Mouse (Mus musculus) left cerebral cortex, postnatal 10 days (tissue): ENCODE data around the gene Pamr1. TPM values are rescaled to one million over a fixed set of nuclear protein-coding genes. Genes with fewer than 3 reads are reported as not detected.

Source experiments
- DNase-seq, 2 experiments: peaks; one replicate each; pipeline ENCODE4 v3.0.0; 2021 to 2022; ENCODE audit warnings: low spot score in 2 of 2, mixed read lengths in 1 of 2; ENCODE audit errors: extremely low spot score in 1 of 2
- intact Hi-C: fragments of 180-260 bp; cut with DNase I; formaldehyde crosslinking; loops from one replicate; pipeline ENCODE4 v1.15.1; 2025
- total RNA-seq, 2 experiments: library from RNA; stranded (reverse); gene quantifications; 2 replicates each; pipeline ENCODE4 v1.2.3; 2021

Gene Pamr1
- total RNA-seq, 2 experiments from 2014 or later, result 27.7 to 28.8 TPM

DNA sequence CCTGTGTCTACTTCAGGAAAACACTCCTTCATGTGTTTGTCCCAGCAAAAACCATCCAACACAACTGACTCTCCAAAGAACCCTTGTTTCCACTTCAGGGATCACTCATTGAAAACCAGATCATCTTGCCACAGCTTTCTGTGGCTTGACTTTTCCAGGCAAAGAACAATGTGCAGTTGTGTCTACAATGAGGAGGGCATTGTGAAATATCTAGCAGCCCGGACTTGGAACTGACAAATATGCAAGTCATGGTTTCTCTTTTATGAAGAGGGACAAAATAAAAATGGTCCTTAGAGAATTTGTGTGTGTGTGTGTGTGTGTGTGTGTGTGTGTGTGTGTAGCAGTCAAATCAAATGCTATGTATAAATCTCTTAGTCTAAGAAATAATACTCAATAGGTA is 44.7 kb downstream of the Pamr1 start:
- DNase-seq, result no peak
- intact Hi-C loops, result loop anchor here (5.0 kb wide), 2 partner anchors 68 to 468 kb away; no protein-coding TSS in a partner anchor

DNA sequence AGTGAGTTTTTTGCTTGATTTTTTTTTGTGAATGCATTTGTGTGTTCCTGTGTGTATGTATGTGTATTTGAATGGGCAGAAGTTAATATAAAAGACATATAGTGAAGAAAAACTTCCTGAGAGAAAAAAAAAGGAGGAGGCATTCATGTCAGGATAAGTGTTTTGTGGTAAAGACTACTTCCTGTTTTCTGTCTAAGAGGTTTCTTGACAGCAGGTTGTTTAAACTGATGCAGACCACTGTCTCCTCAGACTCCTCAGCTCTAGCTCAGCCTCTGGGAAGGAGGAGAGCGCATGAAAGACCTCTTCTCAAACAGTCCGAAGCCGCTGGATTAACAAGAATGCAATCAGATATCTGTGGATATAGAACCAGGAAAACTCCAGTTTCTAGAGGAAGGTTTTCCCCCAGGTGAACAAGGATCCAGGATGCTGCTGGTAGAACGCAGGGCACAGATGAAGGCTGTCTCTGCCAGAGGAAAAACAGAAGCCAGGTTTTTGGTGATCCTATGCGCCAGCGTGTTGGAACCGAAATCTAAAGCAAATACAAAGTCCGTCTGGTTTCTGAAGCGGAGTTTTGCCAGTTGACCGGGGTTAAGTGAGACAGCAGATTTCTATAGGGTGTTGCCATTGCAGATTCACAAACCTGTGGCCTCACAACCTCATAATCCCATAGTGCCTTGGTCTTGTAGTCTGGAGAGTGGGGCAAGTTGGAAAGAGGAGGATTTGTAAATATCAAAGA is 45.8 kb downstream of the Pamr1 start:
- DNase-seq, result no peak
- intact Hi-C loops, result no loop called here

DNA sequence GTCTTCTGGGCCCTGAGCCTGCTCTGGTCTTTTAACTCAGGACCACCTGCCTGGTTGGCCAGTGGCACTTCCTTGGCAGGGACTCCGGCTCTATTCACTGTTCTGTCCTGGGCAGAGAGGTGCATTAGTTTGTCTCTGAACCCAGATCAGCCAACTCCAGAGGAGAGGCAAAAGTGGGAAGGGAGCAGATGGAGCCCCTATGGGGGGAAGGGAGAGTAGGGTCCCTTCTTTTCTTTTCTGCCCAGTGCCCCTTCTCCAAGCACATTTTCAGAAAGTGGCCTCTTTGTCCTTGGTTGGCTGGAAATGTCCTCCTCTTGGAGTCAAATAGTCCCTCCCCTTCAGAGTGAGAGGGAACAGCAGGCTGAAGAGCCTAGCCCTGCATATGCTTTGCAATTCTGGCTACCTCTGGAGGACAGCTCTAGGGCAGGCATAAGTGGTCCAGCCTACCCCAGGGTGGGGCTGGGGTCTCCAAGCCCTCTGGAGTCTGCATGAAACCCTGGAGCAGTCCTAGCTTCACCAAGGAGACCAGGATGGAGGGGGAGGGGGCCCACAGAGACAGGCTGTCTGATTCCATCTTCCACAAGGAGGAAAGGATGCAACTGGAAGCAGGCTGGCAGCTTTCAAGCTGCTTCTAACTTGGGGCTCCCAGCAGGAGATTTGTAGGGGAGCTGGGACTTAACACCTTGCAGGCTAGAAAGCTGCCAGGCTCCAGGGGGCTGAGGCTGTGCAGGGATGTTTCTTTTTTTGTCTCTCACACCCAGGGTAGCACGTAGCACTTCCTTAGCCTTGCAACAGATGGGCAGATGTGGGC is 49.3 kb downstream of the Pamr1 start:
- DNase-seq, result peak; percentile 54 to 69
- intact Hi-C loops, result no loop called here

DNA sequence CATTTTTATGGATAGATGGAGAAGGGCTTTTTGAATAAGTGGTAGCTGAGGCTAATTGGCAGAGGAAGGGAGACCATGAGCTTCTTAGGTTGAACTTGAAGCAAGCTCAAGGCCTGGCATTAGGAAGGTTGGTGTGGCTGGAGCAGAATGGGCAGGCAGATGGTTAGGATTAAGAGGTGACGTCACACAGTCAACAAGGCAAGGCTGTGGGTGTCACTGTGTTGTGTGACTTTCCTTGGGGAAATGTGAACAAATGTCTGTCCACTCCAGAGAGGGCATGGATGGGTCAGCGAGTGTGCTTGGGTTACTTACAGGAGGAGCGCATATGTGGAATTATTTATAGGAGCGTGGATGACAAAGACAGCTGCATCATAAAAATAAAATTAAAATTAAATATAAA is 50.7 kb downstream of the Pamr1 start:
- no peak for DNase-seq
- intact Hi-C loops, result no loop called here

DNA sequence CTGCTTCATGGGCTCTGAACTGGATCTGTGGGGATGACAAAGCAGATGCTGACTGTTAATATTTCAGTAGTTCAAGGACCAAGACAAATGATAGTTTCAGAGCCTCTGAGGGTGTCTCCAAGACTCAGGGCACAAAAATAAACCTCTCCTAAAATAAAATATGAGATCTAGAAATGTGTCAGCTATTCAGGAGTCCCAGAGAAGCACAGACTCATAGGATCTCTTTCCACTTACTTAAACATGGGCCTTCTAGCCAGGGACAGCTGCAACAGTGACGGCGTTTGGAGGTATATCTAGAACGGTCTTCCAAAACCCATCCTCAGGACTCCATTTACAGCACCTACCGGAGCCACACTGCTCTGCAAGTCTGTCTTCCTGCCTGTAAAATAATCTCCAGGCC is 60.7 kb downstream of the Pamr1 start:
- no peak for DNase-seq
- intact Hi-C loops, result no loop called here

DNA sequence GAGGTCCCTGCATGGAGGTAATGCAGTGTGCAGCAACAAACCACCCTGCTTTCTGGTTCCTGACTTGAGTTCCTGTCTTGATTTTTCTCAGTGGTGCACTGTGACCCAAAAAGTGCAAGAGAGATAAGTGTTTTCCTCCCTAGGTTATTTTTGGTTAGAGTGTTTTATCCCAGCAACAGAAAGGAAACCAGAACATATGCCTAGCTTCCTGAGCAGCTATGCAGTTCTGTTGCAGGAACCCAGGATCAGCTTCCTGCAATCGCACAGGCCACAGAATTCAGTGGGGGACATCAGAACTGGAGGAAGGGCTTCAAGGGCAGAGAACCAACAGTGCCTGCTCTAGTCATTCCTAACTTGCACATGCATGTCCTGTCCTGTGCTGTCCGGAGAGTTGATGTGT is 66.8 kb downstream of the Pamr1 start:
- DNase-seq, result no peak
- intact Hi-C loops, result no loop called here

DNA sequence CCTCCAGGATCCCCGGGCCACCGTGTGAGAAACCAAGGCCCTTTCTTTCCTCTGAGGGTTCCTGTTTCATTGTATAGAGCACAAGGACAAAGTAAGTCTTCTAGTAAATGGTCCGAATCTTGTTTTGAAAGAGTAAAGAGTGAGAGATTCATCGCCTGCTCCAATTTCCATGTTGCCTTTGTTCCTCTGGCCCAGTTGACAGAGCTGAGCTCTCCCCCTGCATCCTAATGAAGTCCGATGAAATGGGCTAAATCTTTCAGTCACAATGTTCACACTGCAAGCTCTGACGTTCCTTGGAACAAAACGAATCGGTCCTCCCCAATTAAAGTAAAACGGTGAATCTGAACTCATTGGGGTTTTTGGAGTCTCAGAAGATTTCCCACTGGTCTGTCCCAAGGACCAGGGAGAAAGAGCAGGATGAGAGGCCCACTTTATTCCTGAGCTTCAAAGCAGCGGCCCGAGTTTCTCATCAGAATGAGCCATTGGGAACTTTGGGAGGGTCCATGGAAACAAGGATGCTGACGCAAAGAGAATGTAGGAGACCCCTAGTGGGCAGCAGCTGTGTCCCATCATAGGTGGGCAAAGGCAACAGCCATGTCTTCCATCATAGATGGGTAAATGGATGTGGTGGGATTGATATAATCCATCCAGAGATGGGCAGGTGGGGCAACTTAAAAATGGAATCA is 71.1 kb downstream of the Pamr1 start:
- DNase-seq, result peak in 1 of 2 experiments; percentile 52
- intact Hi-C loops, result no loop called here

DNA sequence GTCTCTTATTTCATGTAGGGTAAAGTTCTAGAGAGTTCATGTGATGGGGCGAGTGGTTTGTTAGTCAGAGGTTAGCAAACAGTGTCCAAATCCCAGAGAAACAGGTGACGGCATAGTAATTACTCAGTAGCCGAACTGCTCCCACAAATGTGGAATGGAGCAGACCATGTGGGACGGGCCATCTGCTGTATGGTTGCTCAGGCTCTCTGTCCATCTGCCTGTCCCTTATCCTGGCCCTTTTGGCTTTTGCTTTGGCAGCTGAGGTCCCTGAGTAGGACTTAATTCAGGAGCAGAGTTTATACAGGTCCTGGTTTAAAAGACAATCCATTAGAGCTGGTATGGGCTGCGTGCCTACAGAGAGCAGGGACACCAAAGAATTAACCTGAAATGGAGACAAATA is 72.4 kb downstream of the Pamr1 start:
- no peak for DNase-seq
- intact Hi-C loops, result no loop called here

DNA sequence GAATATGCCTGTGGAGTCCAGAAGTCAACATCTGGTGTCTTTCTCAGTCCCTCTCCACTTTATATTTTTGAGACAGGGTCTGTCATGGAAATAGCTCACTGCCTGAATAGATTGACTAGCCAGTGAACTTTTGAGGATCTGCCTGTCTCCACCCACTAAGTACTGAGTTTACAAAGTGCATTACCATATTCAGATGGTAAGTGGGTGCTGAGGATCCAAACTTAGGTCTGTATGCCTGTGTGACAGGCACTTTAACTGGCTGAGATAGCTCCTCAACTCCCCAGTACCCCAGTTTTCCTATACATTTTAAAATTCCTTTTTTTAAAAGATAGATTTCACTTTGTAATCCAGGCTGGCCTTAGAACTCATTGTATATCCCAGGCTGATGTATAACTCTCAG is 73.1 kb downstream of the Pamr1 start:
- intact Hi-C loops, result no loop called here
- DNase-seq, result no peak

DNA sequence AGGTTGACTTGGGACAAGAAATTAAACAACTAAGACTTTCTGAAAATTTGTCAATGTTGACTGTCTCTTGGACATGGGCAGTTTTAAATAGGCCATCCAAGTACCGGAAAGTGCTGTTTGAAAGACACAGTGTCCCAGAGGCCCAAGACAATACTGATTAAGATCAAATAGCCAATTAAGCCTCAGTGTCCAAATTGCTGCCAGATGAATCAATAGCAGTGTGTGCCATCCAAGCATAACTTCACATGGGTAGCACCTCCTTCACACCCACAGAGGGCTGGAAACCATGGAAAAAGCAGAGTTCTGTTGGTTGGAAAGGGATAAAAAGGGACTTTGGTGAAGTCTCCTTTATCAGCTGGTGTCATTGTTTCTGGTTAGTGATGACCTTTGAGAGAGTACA is 74.7 kb downstream of the Pamr1 start:
- intact Hi-C loops, result no loop called here
- DNase-seq, result no peak

DNA sequence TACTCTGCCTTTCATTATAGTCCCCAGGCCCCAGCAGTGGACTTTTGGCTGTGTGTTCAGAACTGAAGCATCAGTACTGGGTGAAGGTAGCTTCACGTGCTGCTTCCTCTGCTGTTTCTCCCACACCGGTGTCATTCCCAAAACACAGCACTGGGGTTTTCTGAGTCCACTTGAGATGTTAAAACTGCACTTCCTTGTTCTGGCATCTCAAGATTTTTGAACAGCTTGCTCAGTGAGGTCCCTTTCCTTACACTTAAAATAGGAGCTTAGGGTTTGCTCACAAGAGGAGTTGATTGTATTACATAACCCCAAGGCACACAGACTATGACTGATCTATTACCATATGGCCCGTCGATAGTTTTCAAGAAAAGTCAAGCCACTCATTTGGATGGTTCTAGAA is 82.5 kb downstream of the Pamr1 start:
- no peak for DNase-seq
- intact Hi-C loops, result no loop called here

DNA sequence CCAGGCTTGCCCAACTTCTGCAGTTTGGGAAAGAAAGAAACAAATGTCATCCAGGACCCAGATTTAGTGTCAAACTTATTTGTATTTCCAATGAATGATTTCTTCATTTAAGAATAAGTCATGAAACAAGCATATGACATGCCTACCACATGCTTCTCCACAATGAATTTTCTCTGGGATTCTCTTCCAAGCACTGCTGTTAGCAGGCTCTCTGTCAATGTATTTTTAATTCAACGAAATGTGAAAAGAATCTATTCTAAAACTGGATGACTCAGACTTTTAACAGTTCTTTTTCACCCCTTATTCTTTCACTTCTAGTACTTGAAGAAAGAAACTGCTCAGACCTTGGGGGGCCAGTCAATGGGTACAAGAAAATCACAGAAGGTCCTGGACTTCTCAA is 84.2 kb downstream of the Pamr1 start:
- intact Hi-C loops, result no loop called here
- DNase-seq, result no peak

DNA sequence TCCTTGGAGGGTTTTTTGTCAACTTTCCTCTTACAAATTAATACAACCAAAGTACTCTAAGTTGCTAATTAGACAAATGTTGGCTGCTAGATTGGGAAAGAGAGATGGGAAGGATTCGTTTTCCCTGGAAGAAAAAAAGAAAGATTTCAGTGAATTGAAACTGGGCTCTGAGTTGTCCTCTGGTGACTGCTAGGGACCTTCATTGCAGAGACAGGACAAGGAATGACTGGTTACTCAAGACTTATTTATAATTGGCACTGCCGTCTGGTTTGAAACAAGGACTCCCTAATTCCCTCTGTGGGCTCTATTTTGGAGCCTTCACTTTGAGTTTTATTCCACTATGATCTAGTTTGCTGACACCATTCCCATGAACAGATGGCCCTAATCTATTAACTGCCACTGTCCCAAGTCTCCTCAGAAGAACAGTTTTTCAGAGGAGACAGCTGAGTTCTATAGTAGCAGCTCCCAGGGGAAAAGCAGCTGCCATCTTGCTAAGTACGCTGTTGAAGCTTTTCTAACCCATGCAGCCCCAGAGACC is 85.8 kb downstream of the Pamr1 start:
- intact Hi-C loops, result no loop called here
- DNase-seq, result no peak

DNA sequence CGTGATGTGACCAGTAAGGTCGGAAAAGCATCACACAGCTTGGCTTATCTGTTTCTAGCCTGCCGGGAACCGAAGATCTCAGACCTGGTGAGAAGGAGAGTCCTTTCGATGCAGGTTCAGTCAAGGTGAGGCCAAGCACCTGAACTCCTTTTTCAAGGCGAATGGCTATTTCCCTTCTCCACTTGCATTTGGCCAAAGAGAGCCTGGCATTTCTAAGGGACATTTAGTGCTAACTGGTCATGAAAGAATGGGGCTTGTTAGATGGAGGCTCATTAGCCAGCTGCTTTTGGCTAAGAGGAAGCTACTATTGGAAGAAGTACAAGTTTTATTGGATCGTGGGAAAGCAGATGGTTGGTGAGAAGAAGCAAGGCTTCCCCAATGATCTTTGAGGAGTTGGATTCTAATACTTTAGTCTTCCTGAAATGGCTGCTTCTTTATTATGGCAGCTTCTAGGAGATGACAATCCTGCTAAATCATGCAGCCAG is 86.3 kb downstream of the Pamr1 start:
- peak in 1 of 2 experiments; percentile 49 for DNase-seq
- intact Hi-C loops, result no loop called here

DNA sequence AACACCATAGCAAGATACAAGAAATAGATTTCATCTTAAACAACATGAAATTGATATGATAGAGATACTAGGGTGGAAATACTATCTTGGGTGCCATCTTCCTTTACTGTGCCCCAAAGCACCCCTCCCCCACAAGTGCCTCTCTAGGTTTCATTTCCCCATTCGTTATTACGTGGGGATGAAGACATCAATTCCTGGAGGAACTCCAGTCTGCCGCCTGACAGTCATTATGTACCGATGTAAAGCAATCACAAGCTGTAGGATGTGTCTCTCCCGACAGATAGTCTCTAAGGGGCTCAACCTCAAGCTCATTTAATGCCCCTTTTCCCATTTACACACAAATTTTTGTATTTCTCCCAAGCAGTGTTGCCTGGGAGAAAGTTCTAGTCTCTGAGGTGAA is 88.3 kb downstream of the Pamr1 start:
- intact Hi-C loops, result no loop called here
- no peak for DNase-seq

DNA sequence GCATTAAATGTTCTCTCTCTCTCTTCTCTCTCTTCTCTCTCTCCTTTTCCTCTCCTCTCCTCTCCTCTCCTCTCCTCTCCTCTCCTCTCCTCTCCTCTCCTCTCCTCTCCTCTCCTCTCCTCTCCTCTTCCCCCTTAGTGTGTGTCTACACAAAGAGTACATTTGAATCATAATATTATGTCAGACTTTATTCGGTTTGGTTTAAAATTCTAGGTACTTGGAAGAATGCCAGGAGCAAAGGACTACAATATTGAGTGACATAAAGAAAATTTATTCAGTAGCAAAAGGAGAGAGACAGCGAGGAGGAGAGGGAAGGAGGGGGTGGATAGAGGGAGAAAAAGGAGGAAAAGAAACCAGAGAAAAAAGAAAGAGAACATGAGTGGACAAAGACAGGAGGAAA is 88.9 kb downstream of the Pamr1 start:
- DNase-seq, result no peak
- intact Hi-C loops, result no loop called here

DNA sequence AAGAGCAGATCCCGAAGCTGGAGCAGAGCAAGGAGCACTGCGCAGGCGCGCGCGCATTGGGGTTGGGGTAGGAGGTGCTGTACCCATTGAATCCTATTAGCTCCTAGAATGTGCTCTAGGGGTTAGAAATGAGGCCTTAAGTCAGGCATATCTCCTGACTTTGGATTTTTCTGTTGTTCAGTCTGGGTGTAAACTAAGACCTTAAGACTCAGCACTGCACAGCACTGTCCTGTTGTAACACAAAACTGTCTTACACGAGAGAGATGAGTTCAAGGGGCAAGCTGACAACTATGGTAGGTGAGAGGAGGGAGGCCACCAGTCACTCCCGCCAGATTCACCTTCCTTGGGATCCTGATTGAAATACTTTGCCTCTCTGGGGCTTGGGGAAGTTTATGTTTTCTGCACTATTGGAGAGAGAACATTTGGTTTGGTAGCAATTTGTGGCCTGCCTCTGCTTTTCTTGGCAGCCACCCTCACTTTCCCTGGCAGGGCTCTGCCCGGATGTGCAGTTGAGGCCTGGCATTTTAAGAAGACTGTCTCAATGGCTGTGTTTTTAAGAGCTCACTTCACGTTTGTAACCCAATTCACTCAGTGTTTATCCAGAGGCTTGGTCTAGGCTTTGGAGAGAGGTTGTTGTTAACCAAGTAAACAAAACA is 99.2 kb downstream of the Pamr1 start:
- peak in 1 of 2 experiments; percentile 74 for DNase-seq
- intact Hi-C loops, result no loop called here

DNA sequence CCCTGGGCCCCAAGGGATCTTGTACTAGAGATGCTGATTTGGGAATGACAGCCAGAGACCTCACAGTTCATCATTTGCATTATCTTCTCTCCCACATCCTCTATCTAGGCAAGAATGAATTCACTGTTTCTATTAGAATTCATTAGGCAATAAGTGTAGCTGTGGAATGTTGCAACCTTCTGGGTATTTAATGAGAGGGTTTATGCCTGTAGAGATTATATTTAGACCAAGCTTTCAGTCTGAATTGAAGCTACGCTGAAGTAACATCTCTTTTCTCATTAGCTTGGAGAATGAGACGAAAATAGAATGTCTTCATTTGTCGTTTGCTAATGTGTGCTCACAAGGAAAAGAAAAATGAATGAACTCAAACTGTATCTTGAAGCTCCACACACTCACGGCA is 100.5 kb downstream of the Pamr1 start:
- no peak for DNase-seq
- intact Hi-C loops, result loop anchor here (10.0 kb wide), 1 partner anchor 196 kb away; the partner anchor contains the start of gene Fjx1
